Mouse (Mus musculus): ENCODE measurements around the gene 4930432M17Rik.

Gene 4930432M17Rik

GRCm38 (mm10) chr3:121707106-121707505 is 36.5 kb downstream of the 4930432M17Rik start:
- no peak for DNase-seq (ENCODE audit: low spot score in 2 of 2)

- DNase-seq (ENCODE audit: low spot score in 2 of 2), result no peak
Observed at GRCm38 (mm10) chr3:121710894-121711531, 40.5 kb downstream of the 4930432M17Rik start.

GRCm38 (mm10) chr3:121712222-121712621 is 41.7 kb downstream of the 4930432M17Rik start:
- DNase-seq (ENCODE audit: low spot score in 2 of 2), result no peak

GRCm38 (mm10) chr3:121713151-121713701 is 42.7 kb downstream of the 4930432M17Rik start:
- DNase-seq (ENCODE audit: low spot score in 2 of 2), result no peak

- no peak for DNase-seq (ENCODE audit: low spot score in 2 of 2)
Observed at GRCm38 (mm10) chr3:121713816-121714215, 43.3 kb downstream of the 4930432M17Rik start.

- DNase-seq (ENCODE audit: low spot score in 2 of 2), result no peak
Observed at GRCm38 (mm10) chr3:121714461-121714860, 43.9 kb downstream of the 4930432M17Rik start.

GRCm38 (mm10) chr3:121715336-121715735 is 44.8 kb downstream of the 4930432M17Rik start:
- DNase-seq (ENCODE audit: low spot score in 2 of 2), result no peak

- no peak for DNase-seq (ENCODE audit: low spot score in 2 of 2)
Observed at GRCm38 (mm10) chr3:121715741-121716459, 45.3 kb downstream of the 4930432M17Rik start.

GRCm38 (mm10) chr3:121716480-121716879 is 45.9 kb downstream of the 4930432M17Rik start:
- DNase-seq (ENCODE audit: low spot score in 2 of 2), result no peak

- DNase-seq (ENCODE audit: low spot score in 2 of 2), result no peak
Observed at GRCm38 (mm10) chr3:121718679-121719078, 48.1 kb downstream of the 4930432M17Rik start.

GRCm38 (mm10) chr3:121719701-121720100 is 49.1 kb downstream of the 4930432M17Rik start:
- no peak for DNase-seq (ENCODE audit: low spot score in 2 of 2)

GRCm38 (mm10) chr3:121720801-121721690 is 50.5 kb downstream of the 4930432M17Rik start:
- no peak for DNase-seq (ENCODE audit: low spot score in 2 of 2)

GRCm38 (mm10) chr3:121721691-121722070 is 51.1 kb downstream of the 4930432M17Rik start:
- DNase-seq (ENCODE audit: low spot score in 2 of 2), result no peak

GRCm38 (mm10) chr3:121722971-121723844 is 52.6 kb downstream of the 4930432M17Rik start, which contains the start of gene F3:
Gene F3, plus strand, starts transcription at chr3:121723537.
- peak; percentile 74 to 79 for DNase-seq (ENCODE audit: low spot score in 2 of 2)

- DNase-seq (ENCODE audit: low spot score in 2 of 2), result no peak
Observed at GRCm38 (mm10) chr3:121723968-121724524, 53.5 kb downstream of the 4930432M17Rik start.

- DNase-seq (ENCODE audit: low spot score in 2 of 2), result no peak
Observed at GRCm38 (mm10) chr3:121724553-121724952, 54.0 kb downstream of the 4930432M17Rik start.

GRCm38 (mm10) chr3:121725651-121726050 is 55.1 kb downstream of the 4930432M17Rik start:
- no peak for DNase-seq (ENCODE audit: low spot score in 2 of 2)

GRCm38 (mm10) chr3:121729678-121730077 is 59.1 kb downstream of the 4930432M17Rik start:
- DNase-seq (ENCODE audit: low spot score in 2 of 2), result no peak

Data from urinary bladder, adult 18-20 months (tissue).